In genomic region chr7:4740309-4740727, GRCm38 (mm10) we compare ENCODE assay signal across 8 mouse cellular contexts. TPM values are rescaled to one million over a fixed set of nuclear protein-coding genes. Genes with fewer than 3 reads are reported as not detected.
DNase-seq lines count a peak whose midpoint lies in the region; ATAC-seq lines count a peak whose summit lies in the region.

No protein-coding gene starts in this region.

- H3K4me2 ChIP-seq in limb, embryonic 13.5 days (replicated peaks): peak overlapping the region; percentile 90
- peak overlapping the region; percentile 86 for H3K4me2 ChIP-seq in stomach, embryonic 16.5 days (ENCODE audit: low read depth, low read length)

- ATAC-seq in limb, embryonic 13.5 days (ENCODE audit: low FRiP score, low read depth): no peak; the same call in 1 of the 2 replicates
- peak; percentile 7; the same call in 1 of the 2 replicates for ATAC-seq in stomach, embryonic 16.5 days (ENCODE audit: insufficient read depth, low FRiP score)

- H3K4me1 ChIP-seq in limb, embryonic 13.5 days: peaks cover 32% of the 10 kb centered on the region
- peaks cover 29% of the 10 kb centered on the region for H3K4me1 ChIP-seq in stomach, embryonic 16.5 days (ENCODE audit: control insufficient read depth, insufficient read depth, low read length)

- 0% methylated on average over 11 of the region's 14 CpGs for WGBS in limb, embryonic 13.5 days
- 0% methylated on average over 14 of the region's 14 CpGs for WGBS in stomach, embryonic 16.5 days

- peak overlapping the region; percentile 86 for H3K9ac ChIP-seq in limb, embryonic 13.5 days
- peak overlapping the region; percentile 90 for H3K9ac ChIP-seq in stomach, embryonic 16.5 days (ENCODE audit: low read length)

- peak overlapping the region; percentile 89 for H3K27ac ChIP-seq in limb, embryonic 13.5 days
- H3K27ac ChIP-seq in stomach, embryonic 16.5 days (ENCODE audit: low read length): peak overlapping the region; percentile 89

- H3K36me3 ChIP-seq in limb, embryonic 13.5 days: peaks cover 25% of the 10 kb centered on the region
- no peaks in the 10 kb centered on the region for H3K36me3 ChIP-seq in stomach, embryonic 16.5 days (ENCODE audit: control insufficient read depth, insufficient read depth, low read length)

- no peaks in the 10 kb centered on the region for H3K27me3 ChIP-seq in limb, embryonic 13.5 days
- no peaks in the 10 kb centered on the region for H3K27me3 ChIP-seq in stomach, embryonic 16.5 days (ENCODE audit: control insufficient read depth, insufficient read depth, low read length)

- no peaks in the 10 kb centered on the region for H3K9me3 ChIP-seq in limb, embryonic 13.5 days
- no peaks in the 10 kb centered on the region for H3K9me3 ChIP-seq in stomach, embryonic 16.5 days (replicated peaks; ENCODE audit: control insufficient read depth, low read length)

- peak overlapping the region; percentile 78 for H3K4me3 ChIP-seq in limb, embryonic 13.5 days
- H3K4me3 ChIP-seq in stomach, embryonic 16.5 days (replicated peaks; ENCODE audit: low read length): peak overlapping the region; percentile 69

- DNase-seq in embryo, embryonic 10 days (ENCODE audit: low spot score): peak; percentile 32
- DNase-seq in embryo, embryonic 9.5 days (ENCODE audit: extremely low spot score): no peak
- peak; percentile 39 for DNase-seq in ovary, postnatal 10 days (ENCODE audit: low spot score)
- DNase-seq in ovary, adult 18-20 months (ENCODE audit: low spot score): no peak
- no peak for DNase-seq in retina, embryonic 14.5 days (ENCODE audit: low spot score)
- no peak for DNase-seq in cerebellum, adult 9-11 months

RNA-seq across cellular contexts. Expression of gene Kmt5c, which starts 0.4 kb away (rescaled TPM):
- polyA plus RNA-seq in limb, embryonic 13.5 days (2015; fragmentation: Nextera tagmentation; extraction: Ambion mirVana): 61.6 and 65.3 TPM in 2 replicates
- 59.6 and 64.3 TPM in 2 replicates for polyA plus RNA-seq in stomach, embryonic 16.5 days (2015; fragmentation: Nextera tagmentation; extraction: Ambion mirVana)

RNA-seq across cellular contexts. Expression of gene Cox6b2, which starts 12.6 kb away (rescaled TPM):
- 67.5 and 68.6 TPM in 2 replicates for polyA plus RNA-seq in limb, embryonic 13.5 days (2015; fragmentation: Nextera tagmentation; extraction: Ambion mirVana)
- 61.4 and 70.0 TPM in 2 replicates for polyA plus RNA-seq in stomach, embryonic 16.5 days (2015; fragmentation: Nextera tagmentation; extraction: Ambion mirVana)

RNA-seq across cellular contexts. Expression of gene Tmem150b, which starts 15.3 kb away (rescaled TPM):
- polyA plus RNA-seq in limb, embryonic 13.5 days (2015; fragmentation: Nextera tagmentation; extraction: Ambion mirVana): 0.13 TPM in 2 replicates
- 0.76 and 0.90 TPM in 2 replicates for polyA plus RNA-seq in stomach, embryonic 16.5 days (2015; fragmentation: Nextera tagmentation; extraction: Ambion mirVana)

RNA-seq across cellular contexts. Expression of gene Fam71e2, which starts 30.8 kb away (rescaled TPM):
- not detected in 2 replicates for polyA plus RNA-seq in limb, embryonic 13.5 days (2015; fragmentation: Nextera tagmentation; extraction: Ambion mirVana)
- not detected in 2 replicates for polyA plus RNA-seq in stomach, embryonic 16.5 days (2015; fragmentation: Nextera tagmentation; extraction: Ambion mirVana)

RNA-seq across cellular contexts. Expression of gene Il11, which starts 42.3 kb away (rescaled TPM):
- polyA plus RNA-seq in limb, embryonic 13.5 days (2015; fragmentation: Nextera tagmentation; extraction: Ambion mirVana): 0.26 and 0.39 TPM in 2 replicates
- 0.22 and 0.26 TPM in 2 replicates for polyA plus RNA-seq in stomach, embryonic 16.5 days (2015; fragmentation: Nextera tagmentation; extraction: Ambion mirVana)

Comparison
In these comparisons a context has a peak if more than half of its experiments do, and no peak if none do; other contexts are left out.
1. DNase-seq: peak in embryo, embryonic 10 days (single experiment) and ovary, postnatal 10 days (single experiment); none in embryo, embryonic 9.5 days (single experiment), ovary, adult 18-20 months (single experiment), retina, embryonic 14.5 days (single experiment) and cerebellum, adult 9-11 months (single experiment).